Mouse (Mus musculus) layer of hippocampus, adult 8-10 months (tissue): ENCODE results near the gene Bdnf. TPM values are rescaled to one million over a fixed set of nuclear protein-coding genes. Genes with fewer than 3 reads are reported as not detected.

Experiments
- DNase-seq, 2 experiments: peaks; one replicate each; pipeline ENCODE4 v3.0.0; 2022; ENCODE audit warnings: low spot score in 2 of 2
- total RNA-seq, 4 experiments: library from RNA; stranded (reverse); gene quantifications; 2 replicates each; pipeline ENCODE4 v1.2.4; 2022

Gene Bdnf
- total RNA-seq, 4 experiments from 2014 or later = 24.6 to 32.2 (median 29.8) TPM

DNA sequence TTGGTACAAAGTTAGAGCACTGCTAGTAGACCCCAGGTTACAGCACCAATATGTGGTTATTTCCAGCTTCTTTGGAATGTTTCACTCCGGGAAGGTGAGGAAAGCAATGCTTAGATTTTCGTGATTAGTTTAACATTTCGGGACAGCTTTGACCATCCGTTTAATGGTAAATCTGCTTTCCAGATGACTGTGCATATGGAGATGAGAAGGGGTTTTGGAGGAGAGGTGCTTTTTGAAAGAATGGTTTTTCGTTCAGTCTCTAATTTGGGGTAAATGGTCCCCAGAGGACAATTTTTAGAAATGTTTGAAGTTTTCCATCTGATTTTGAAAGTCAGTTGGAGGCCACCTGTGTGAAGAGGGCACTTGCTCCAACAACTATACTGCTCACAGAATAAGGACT, 29.6 kb downstream of the Bdnf start:
- no peak for DNase-seq

DNA sequence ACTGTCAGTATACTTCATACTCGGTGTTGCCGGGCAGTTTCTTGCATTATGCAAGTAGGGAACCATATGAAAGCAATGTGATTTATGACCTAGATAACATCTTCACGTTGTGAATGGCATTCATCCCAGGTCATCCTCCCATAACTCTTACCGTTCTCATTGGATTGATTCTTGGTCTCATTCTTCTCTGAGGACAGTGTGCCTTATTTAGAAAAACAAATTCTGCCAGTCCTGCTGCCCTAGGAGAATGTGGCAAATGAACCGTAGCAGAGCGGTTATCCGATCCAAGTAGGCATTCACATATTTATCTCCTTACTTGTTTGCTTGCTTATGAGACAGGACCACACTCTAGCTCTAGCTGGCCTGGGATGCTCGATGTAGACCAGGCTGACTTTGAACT, 32.0 kb downstream of the Bdnf start:
- DNase-seq = no peak

DNA sequence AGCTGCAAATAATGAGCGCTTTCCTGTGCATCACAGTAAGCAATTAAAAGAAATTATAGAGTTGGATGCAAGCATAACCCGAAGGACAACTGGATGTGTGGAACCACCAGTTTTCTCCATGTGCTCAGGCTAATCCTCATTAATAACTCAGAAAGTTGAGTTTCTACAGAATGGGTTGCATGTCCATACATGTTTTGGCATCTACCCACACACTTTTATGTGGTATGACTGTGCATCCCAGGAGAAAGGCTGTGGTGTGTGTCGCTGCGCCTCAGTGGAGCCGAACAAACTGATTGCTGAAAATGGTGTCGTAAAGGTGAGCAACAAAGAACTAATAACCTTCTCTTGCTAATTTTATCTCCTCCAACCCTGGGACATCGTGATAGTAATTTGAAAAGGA, 34.8 kb downstream of the Bdnf start:
- DNase-seq = no peak

DNA sequence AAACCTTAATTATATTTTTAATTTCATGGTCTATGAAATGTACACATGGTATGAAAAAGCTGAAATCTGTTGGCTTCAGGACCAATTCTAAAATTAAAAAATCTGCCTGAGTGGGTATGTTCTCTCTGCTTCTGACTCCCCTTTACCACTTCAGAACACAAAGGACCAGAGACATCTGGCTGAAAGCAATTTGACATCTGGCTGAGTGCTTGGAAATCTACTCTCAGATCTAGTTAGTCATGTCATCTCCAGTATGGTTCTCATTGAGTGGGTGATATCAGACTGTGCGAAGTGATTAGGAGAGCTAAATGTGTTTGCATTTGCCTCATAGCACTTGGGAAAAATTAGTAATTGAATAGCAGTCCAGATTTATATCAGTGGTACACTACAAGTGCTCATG, 36.5 kb downstream of the Bdnf start:
- peak; percentile 59 to 67 for DNase-seq

DNA sequence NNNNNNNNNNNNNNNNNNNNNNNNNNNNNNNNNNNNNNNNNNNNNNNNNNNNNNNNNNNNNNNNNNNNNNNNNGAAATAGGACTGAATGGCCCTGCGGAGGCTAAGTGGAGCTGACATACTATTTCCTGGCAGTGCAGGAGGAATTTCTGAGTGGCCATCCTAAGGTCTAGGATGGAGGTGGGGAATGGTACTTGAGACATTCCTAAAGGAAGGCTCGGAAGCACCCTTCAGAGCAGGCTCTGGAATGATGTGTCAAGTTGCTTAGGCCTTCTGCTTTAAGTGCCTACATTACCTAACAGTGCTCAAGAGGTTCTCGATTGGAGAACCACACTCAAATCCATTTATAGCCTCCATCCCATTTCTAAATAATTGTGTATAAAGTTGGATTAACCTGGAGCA, 50.8 kb downstream of the Bdnf start:
- no peak for DNase-seq

DNA sequence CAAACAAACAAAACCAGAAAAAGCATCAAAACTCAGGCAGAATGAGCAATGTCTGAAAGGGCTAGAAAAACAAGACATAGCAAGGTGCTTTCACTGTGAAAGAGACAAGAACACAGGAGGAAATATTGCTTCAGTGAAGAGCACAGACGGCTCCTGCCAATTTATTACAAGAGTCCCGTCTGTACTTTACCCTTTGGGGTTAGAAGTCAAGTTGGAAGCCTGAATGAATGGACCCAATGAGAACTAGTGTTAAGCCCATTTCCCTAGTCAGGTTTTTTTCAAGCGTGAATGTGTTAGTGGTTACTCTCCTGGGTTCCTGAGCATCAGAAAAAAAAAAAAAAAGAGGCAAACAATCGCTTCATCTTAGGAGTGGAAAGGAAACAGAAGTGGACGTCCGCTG, 51.3 kb downstream of the Bdnf start:
- no peak for DNase-seq

DNA sequence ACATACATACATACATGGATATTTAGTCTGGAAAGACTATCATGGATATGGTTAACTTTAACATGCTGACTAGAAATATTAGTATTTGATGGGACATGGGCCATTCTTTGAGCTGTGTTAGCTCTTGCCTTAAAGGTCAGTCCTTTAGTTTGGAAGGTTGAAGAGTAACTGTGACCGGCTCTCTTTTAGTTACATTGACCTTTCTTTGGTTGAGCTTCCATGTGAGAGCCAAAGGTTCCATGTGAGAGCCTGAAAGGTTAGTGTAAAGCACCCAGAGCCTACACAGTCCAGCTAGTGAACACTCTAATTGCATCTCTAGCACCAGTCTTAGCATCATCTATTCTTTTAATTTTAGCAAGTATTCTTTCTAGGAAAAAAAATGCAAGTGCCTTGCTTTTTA, 54.7 kb downstream of the Bdnf start:
- no peak for DNase-seq

DNA sequence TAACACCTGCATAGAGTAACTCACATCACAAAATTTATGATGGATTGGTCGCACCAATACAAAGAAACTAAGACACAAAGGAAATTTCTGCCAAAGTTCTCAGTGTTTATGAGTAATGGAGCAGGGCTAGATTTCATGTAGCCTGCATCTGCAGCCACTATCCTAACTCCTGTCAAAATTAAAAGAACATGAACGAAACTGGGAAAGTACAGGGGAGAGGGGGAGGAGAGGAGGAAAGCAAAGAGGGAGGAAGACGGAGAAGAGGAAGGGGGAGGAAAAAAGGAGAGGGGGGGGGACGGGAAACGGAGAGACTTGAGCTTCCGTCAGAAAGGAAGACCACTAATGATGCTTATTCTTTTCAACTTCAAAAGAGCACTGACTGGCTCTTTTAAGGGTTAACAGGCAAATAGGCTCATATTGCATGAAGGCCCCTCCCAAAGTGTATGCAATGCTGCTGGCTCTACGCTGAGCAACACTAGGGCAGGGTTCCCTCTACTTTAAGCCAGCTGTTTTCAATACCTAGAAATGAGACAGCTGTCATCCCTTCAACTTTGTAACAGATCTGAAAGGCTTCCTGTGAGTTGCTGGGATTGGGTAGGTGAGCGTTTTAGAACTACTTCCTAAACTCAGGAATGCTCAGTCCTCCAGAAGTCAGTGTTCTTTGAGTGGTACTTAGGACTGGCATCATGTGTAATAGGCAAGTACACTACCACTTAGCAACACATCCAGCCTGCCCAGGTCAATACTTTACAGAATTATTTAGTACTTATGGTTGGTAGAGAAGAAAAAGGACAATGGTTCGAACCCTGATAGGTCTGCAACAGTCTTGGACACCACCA, 58.9 kb downstream of the Bdnf start:
- DNase-seq = no peak

DNA sequence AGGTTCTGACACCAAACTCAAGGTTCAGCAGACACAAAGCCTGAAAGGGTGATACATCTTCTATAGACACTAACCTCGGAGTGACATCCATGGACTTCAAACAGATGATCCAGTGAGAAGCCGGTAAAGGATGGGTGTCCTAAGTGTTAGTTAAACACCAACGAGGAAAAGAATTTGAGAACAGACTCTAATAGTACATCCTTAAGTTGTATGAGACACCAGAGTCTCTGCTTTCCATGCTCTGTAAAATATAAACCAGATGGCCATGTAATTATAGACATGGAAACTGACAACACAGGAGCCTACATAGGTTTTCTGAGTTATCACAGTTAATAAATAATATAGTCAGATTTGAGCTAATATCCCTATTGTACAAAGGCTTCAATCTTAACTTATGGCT, 59.7 kb downstream of the Bdnf start:
- no peak for DNase-seq

DNA sequence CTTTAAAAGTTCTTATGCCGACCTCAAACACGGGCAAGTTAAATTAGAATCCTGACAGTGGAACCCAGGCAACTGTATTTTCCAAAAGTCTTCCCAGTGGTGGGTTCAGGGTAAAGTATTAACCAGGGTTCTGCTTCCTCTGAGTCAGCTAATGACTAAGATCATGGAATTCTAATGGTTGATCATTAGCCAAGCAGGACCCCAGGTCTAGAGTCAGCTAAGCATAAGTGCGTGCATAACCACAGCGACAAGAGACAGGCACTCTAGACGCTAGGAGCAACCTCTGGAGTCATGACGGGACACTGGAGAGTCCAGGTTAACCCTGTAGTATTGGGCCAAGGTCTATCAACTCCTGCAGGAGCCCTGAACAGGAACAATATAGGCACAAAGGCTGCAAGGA, 60.2 kb downstream of the Bdnf start:
- DNase-seq = no peak

DNA sequence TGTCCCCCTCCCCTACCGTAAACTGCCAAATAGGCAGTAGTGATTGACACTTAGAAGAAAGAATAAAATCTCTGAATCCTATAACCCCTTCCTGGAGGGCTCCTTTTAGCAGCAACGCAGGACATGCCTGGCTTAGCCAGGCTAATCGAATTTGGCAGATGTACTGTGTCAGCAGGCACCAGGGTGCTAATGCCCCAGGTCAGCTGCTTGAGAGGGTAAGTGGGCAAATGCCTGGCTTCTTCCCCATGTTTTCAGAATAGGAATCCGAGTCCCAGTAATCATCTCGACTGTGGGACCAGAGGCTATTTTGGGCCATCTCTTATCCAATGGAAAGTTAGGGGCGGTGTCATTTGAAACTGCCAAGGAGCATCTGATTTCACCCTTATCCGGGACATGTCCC, 60.8 kb downstream of the Bdnf start:
- DNase-seq = no peak

DNA sequence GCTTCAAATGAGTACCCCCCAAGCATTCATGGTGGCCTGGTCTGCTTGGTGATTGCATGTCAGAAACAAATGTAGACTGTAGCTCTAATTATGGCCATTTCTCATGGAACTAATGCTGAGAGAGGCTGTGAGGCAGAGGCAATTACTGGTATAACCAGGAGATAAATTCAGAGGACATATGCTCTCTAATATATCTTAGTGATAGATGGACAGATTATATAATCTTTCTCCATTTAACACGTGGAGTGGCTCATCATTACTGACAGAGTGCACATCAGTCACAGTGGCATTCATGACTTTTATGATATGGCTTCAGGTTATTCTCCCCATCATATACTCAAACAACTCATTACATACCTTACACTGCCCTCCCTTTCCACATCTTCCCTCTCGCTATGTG, 61.8 kb downstream of the Bdnf start:
- DNase-seq = no peak

DNA sequence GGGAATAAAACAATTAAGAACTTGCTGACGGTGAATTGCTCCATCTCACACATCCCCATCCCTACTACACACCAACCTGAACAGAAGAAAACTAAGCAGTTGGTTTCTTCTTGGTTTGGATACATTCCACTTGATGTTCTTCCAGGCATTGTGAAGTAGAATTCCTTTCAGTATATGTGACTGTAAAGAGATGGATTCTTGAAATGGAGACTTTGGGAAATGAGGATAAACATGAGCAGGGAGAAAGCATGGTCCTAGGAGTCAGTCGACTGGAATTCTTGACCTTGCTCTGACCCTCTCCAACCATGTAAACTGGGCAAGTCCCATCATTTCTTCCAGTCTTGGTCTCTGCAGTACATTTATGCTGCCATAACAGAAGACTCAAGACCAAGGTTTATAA, 63.8 kb downstream of the Bdnf start:
- DNase-seq = no peak

DNA sequence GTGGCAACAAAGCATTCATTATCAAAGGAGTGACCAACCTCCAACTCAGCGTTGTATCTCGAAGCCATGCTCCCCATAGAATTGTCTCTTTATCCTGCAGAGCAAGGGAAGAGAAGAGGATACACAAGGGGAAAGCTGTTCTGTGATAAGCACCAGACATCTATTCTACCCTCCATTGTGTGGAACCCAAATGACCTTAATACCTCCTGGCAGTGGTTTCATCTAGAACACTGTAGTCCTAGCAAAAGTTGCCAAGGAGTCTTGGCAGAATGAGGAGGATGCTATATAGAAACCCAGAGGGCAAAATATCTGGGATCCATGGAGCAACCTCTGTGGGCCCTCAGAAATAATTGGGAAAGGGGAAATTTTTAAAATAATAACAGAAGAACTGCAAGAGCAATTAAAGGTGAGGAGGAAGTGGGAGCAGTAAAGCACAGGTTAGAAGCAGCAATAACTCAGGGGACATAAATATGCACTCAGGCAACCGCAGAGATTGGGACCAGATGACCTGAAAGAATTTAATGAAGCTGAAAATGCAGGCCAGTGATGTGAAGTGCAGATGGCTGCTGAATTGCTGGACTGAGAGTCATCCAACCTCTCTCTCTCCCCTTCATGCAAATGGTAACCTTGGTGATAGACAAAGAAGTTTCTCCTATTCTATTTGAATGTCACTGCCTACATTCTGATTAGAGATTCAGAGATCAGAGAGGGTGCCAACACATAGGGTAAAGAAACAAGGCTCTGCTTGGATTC, 68.9 kb downstream of the Bdnf start:
- DNase-seq = no peak

DNA sequence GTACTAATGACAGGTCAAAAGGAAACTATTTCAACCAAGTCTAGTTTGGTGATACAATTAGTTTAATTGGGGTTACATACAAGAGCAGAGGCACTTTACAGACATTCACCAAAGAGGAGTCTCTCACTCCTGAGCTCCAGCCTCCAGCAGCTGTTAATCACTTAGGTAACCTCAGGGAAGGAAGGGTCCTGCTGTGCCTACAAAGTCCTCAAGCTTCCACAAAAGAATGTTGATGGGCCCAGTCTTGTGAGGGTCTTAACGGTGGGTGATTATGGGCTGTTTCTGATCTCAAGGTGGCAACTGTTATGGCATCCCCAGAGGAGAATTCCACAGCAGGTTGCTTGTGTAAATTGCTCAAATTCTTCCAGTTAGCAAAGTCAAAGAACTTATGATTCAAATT, 71.7 kb downstream of the Bdnf start:
- DNase-seq = no peak

DNA sequence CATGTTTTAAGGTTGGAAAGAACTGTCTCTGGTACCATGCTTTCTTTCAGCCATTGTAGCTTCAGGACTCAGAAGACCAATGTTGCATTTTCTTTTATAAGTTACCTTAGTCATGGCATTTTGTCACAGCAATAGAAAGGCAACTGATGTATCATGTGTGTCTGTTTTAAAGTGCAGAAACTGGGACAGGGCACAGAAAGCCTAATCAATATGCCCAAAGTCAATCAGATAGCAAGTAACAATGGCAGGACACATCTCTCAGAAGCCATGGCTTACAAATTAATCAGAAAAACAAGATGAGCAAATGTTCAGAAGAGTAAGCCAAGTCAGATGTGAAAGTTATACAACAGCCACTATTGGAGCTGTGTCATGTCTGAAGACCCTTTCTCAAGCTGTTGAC, 73.9 kb downstream of the Bdnf start:
- DNase-seq = no peak

DNA sequence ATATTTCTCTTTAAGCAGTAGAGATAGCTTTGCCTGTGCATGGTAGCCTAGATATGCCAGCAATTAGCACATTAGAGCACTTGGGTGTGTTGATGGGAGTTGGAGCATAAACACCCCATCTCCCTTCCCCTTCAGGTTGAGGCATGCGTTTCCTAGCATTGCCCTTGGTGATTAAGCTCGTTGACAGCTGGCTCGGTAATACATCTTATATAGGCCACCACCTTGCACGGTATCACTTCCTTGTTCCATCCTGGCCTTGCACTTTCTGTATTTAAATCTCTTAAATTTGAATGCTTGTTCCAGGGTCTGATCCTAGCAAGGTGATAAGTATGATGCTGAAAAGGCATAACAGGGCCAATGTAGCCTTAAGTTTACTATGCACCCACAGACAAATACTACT, 74.3 kb downstream of the Bdnf start:
- no peak for DNase-seq

DNA sequence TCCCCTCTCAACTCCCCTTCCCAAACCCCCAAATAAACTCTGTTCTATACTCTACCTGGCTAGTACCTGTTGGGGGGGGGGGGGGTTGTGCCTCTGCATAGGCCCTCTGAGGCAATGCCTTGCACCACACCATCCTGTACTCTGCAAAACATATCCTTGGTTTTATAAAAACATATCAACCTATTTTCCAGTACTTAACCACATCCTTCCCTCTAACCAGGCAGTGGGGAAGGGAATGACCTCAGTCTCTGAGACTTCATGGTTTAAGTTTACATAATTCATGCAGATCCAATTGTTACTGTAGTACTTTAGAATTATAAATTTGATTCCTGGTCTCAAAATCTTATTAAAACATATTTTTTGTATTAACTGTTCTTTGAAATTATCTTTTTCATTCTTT, 75.5 kb downstream of the Bdnf start:
- DNase-seq = no peak

DNA sequence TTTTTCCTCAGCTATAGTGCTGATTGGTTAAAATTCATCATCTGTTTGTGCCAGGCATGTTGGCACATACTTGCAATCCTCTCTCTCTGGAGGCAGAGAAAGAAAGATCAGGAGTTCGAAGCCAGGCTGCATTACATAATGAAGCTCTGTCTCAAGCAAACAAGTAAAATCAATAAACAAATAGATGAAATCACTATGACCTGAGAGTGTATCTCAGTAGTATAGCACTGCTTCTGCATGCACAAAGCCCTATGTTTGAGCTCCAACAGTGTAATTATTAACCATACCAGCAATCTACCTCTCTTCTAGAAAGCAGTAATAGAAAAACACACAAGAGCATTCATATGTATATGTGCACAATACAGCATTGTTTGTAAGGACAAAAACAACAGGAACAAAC, 76.0 kb downstream of the Bdnf start:
- DNase-seq = no peak

DNA sequence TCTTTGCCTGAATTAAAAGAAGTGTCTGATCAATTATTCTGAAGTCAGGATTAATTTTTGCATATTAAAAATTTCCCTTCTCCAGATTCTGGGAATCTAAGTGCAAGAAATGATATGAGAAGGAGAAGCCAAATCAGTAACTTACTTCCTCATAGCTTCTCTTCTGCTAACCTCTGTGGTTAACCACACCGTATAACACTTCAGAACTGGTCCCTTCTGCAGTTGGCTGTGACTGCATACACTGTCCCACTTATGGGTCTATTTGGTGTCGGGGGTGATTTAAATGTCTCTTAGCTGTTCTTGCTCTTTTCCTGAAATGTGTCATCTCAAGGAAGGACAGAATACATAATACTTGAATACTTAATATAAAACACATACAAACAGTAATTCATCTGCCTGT, 81.8 kb downstream of the Bdnf start:
- DNase-seq = no peak

DNA sequence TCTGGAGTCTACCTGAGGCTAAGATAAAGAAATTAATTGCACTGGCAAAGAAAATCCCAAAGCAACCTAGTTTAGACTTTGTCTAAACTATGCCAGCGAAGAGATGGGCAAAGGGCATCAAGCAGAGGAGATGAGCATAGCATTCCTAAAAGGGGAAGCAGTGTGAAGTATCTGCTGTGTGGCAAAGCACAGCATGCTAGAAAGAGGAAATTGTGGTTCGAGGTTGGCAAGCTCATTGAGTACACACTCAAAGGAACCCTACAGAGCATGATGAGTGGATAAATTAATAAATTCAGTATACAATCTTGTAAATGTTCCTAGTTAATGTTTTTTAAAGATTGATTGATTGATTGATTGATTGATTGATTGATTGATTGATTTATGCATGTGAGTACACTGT, 92.3 kb downstream of the Bdnf start:
- DNase-seq = no peak

DNA sequence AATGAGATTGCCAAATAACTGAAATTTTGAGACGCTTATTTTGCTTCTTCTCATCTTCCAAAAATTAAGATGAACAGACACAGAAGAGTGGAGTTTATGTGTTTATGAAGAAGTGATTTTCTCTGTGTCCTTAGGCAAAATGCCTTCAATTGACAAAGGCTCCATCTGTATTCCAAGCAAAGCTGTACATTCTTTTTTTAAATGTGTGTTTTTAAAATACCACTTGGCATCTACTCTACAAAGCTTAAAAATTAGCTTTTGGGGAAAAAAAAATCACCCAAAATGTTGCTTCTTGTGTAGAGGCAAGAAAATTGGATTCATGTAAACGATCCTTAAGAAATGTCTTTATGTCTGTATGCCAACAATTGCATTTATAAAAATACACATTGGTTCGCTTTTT, 94.3 kb downstream of the Bdnf start:
- no peak for DNase-seq

DNA sequence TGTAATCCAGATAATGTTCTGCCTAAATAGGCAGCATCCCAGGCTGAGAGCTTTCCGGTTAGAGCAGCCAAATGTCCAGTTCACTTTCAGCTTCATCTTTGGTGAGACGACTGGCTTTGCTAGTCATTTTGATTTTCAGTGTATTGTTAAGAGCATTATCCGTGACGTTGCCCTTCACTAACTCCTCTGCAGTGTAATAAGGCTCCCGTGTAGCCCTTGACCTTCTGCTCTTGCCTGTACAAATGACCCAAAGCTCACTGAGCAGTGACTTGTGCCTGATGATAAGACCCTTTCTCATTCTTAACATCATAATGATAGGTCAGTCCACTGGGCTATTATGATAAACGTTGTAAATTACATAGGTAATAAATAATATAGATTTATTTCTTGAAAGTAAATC, 101.9 kb downstream of the Bdnf start:
- no peak for DNase-seq
